Mouse (Mus musculus): ENCODE results near the gene 1520401A03Rik. TPM values are rescaled to one million over a fixed set of nuclear protein-coding genes. Genes with fewer than 3 reads are reported as not detected.
A peak's percentile ranks its signal among the peaks of the same experiment; 100 is the strongest.

1520401A03Rik gene
- polyA plus RNA-seq, 1 experiment from 2014 or later: 0.36 TPM

DNA sequence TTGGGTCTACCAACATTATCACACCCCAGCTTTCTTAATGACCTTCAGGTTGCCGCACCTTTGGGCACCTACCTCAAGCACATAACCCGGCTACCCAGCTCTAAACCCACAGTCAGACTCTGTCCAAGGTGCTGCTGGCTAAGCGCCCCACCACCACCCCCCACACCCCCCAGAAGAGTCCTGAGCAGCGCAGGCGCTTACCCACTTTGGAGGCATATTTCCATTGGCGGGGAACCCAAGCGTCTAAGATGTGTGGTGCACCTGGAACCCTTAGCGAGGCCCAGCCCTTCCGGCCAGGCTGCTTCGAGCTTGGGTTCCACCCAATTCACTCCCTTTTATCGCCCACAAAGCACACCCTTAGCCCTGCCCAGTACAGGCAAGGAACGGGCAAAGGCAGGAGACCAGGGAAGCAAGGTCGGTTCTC lies 18.0 kb upstream of the 1520401A03Rik start, which contains the start of gene Paqr4:
Gene Paqr4 (minus strand): TSS at position 270 of the 424 bp plus-strand sequence.
- peaks cover 20% of the 10 kb centered on the region for H3K36me3 ChIP-seq
- WGBS: 9% methylated on average over 13 of the region's 13 CpGs
- H3K27ac ChIP-seq: peak within 1 kb of the TSS; percentile 78
- no peak for DNase-seq (ENCODE audit: low spot score)
- H3K4me1 ChIP-seq: peaks cover 56% of the 10 kb centered on the region
- peaks cover 100% of the 10 kb centered on the region for H3K27me3 ChIP-seq (ENCODE audit: low read depth, poor library complexity, severe bottlenecking)
- 0 out of 2 replicates have a peak, but pooled peaks cover 3% of the 10 kb centered on the region for H3K9me3 ChIP-seq (replicated peaks)
- peak within 1 kb of the TSS; percentile 71 for H3K4me3 ChIP-seq

DNA sequence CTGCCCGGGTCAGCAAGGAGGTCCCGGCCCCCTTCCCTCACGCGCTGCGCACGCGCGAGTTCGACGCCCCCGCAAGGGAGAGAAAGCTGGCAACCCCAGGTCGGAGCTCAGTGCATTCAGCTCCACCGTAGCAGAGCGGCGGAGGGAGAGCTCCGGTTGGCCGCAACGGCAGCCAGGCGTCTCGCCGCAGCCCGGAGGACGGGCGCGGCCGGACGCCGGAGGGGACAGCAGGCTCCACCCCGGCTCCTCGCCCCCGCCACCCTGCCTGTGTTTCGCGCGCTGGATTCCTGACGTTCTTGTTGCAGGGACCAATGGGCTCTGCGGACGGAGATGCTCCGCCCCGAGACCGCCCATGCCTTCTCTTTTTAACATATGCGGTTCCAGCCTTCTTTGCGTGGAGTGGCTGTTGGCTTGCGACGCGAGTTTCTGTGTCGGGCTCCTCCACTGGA lies 17.6 kb upstream of the 1520401A03Rik start:
- peak; percentile 87 for DNase-seq (ENCODE audit: low spot score)
- under 1% methylated on average over 37 of the region's 46 CpGs for WGBS
- Histone ChIP-seq H3K27ac (peak overlapping the region; percentile 78), H3K9me3 (replicated peaks) (0 out of 2 replicates have a peak, but pooled peaks cover 3% of the 10 kb centered on the region), H3K36me3 (peaks cover 25% of the 10 kb centered on the region), H3K4me3 (peak overlapping the region; percentile 71), H3K4me1 (peaks cover 51% of the 10 kb centered on the region), H3K27me3 (ENCODE audit: low read depth, poor library complexity, severe bottlenecking) (peaks cover 98% of the 10 kb centered on the region)

DNA sequence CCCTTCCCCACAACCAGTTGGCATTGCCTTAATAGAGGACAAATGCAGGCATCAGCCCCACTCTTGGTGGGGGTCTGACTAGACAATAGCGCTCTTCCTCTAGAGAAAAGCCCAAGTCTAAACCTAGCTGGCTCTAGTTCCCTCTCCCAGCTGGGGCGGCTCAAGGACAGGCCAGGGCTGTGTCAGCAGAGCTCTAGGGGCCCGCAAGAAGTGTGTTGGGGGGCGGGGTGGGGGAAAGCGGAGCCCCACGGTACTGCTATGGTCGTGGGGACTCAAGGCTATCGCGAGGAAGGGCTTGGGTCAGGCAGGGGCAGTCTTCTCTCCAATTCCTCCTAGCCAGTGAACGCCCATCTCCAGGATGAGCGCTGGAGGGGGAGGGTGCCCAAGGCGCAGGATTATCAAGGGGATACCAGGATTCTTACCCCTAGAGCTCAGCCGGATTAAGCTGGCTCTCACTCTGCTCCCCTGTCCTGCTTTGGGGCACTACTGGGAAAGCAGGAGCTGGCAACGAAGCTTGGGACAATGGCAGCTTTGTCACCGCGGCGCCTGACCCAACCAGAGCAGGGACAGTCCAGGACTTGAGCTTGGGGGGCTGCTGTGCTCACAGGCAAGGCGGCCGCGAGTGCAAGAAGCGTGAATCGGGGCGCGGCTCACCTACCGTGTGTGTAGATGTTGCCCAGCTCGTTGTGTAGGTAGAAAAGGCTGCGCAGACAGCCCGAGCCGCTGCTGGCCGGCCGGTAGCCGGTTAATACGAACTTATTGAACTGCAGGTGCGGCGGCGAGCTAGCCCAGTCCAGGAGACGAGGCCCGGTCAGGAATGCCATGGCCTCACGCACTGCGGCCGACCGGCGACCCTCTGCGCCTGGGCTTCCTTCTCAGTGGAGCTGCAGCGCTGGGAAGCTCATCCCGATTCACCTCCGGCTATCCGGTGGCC lies 16.9 kb upstream of the 1520401A03Rik start:
- peaks cover 32% of the 10 kb centered on the region for H3K36me3 ChIP-seq
- WGBS: 1% methylated on average over 48 of the region's 48 CpGs
- peaks cover 92% of the 10 kb centered on the region for H3K27me3 ChIP-seq (ENCODE audit: low read depth, poor library complexity, severe bottlenecking)
- H3K27ac ChIP-seq: peak overlapping the region; percentile 78
- H3K4me3 ChIP-seq: peak overlapping the region; percentile 71
- DNase-seq (ENCODE audit: low spot score): no peak
- peaks cover 44% of the 10 kb centered on the region for H3K4me1 ChIP-seq
- 0 out of 2 replicates have a peak, but pooled peaks cover 3% of the 10 kb centered on the region for H3K9me3 ChIP-seq (replicated peaks)

DNA sequence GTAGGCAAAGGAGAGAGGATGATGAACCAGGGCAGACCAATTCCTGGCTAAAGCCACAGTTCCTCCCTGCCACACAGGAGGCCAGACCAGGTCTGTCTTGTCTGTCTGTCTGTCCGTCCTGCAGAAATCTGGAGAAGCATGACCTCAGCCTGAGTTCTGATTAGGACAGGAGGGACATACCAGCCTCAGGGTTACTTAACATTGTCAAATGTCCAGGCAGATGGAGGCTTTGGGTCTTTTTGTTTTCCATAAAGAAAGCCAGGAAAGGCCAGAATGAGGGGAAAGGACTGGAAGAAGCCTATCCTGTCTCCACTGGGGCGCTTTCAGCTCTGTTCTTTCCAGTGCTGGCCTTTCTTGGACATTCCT lies 16.2 kb upstream of the 1520401A03Rik start:
- peak overlapping the region; percentile 71 for H3K4me3 ChIP-seq
- peaks cover 38% of the 10 kb centered on the region for H3K36me3 ChIP-seq
- no peak for DNase-seq (ENCODE audit: low spot score)
- peaks cover 42% of the 10 kb centered on the region for H3K4me1 ChIP-seq
- 45% methylated on average over 2 of the region's 2 CpGs for WGBS
- peaks cover 85% of the 10 kb centered on the region for H3K27me3 ChIP-seq (ENCODE audit: low read depth, poor library complexity, severe bottlenecking)
- no peak overlapping the region for H3K27ac ChIP-seq
- 0 out of 2 replicates have a peak, but pooled peaks cover 3% of the 10 kb centered on the region for H3K9me3 ChIP-seq (replicated peaks)

DNA sequence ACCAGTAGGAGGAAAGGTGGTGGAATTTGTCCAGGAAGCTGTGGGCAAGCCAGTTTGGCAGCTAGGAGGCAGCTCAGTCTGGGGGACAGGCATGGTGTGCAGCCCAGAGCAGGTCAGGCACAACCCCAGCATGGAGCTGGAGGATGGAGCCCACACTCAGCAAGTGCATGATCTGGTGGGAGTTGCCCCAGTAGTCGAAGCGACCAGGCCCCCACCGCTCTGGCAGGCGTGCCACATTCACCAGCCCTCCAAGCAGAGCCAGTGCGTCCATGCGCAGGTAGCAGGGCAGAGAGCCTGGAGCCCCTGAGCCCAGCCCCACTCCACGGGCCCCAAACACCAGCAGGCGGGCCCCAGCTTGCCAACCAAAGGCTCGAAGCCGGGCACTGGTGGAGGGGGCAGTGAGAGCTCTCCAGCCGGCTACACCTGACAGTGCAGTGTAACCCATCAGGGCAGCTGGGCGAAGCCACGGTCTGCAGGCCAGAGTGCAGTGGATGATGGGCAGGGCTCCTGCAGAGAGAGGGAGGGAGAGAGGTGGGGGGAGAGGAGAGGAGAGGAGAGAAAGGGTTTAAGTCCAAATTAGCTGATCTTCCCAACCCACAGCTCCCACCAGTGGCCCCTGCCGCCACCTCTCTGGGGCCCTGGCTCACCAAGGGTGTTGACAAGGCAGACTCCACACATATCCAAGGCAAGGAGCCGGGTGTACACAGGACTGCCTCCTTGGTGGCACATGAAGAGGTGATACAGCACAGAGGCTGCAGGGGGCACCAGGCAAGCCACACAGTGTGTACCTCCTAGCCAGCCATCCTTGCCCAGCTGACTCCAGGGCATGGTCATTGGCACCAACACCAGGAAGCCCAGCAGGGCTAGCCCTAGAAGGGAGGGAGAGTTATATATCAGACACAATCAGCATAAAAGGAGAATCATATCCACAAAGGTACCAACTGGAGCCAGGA lies 15.2 kb upstream of the 1520401A03Rik start:
- H3K36me3 ChIP-seq: peaks cover 49% of the 10 kb centered on the region

DNA sequence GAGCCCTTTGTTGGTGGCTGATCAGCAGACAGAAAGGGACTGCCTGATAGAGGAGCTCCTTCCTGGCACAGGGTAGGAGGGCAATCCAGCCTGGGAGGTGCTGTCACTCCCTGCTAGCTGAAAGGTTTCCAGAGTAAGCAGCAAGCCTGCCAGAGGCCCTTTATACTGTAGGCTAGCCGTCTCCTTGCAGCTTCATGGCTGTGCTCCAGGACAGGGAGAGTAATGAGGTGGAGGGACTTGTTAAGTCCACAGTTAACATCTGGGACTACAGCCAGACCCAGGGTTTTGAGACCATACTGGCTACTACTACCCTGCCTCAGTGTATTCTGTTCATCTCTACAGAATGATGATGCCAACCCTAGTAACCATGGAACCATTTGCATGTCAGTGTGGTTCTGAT lies 11.8 kb upstream of the 1520401A03Rik start:
- H3K27me3 ChIP-seq (ENCODE audit: low read depth, poor library complexity, severe bottlenecking): peaks cover 40% of the 10 kb centered on the region
- H3K36me3 ChIP-seq: peaks cover 53% of the 10 kb centered on the region
- WGBS: 89% methylated on average over 1 of the region's 1 CpGs
- DNase-seq (ENCODE audit: low spot score): no peak
- 0 out of 2 replicates have a peak, but pooled peaks cover 3% of the 10 kb centered on the region for H3K9me3 ChIP-seq (replicated peaks)
- peaks cover 17% of the 10 kb centered on the region for H3K4me1 ChIP-seq
- no peak overlapping the region for H3K4me3 ChIP-seq
- no peak overlapping the region for H3K27ac ChIP-seq

More for the DNA sequence above, 15.2 kb upstream of the 1520401A03Rik start:
- DNase-seq (ENCODE audit: low spot score): peak; percentile 36
- 0 out of 2 replicates have a peak, but pooled peaks cover 3% of the 10 kb centered on the region for H3K9me3 ChIP-seq (replicated peaks)
- H3K27ac ChIP-seq: no peak overlapping the region
- peaks cover 75% of the 10 kb centered on the region for H3K27me3 ChIP-seq (ENCODE audit: low read depth, poor library complexity, severe bottlenecking)
- 60% methylated on average over 15 of the region's 15 CpGs for WGBS
- H3K4me1 ChIP-seq: peaks cover 43% of the 10 kb centered on the region
- no peak overlapping the region for H3K4me3 ChIP-seq

DNA sequence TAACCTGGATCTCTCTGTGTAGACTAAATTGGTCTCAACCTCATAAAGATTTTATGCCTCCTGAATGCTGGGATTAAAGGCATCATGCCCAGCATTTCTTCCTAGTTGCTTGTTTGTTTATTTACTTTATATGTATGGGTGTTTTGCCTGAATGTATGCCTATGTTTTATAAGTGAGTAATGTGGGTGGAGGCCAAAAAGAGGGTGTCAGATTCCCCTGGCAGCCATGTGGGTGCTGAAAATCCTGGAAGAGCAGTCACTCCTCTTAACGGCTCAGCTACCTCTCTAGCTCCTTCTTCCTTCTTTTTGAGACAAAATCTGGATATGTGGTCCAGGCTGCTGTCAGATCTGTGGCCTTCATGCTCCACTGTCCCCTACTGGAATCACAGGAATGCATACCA lies 7.9 kb upstream of the 1520401A03Rik start:
- DNase-seq (ENCODE audit: low spot score): no peak
- WGBS: 70% methylated on average over 1 of the region's 1 CpGs
- 0 out of 2 replicates have a peak, but pooled peaks cover 1% of the 10 kb centered on the region for H3K27me3 ChIP-seq (ENCODE audit: low read depth, poor library complexity, severe bottlenecking)

DNA sequence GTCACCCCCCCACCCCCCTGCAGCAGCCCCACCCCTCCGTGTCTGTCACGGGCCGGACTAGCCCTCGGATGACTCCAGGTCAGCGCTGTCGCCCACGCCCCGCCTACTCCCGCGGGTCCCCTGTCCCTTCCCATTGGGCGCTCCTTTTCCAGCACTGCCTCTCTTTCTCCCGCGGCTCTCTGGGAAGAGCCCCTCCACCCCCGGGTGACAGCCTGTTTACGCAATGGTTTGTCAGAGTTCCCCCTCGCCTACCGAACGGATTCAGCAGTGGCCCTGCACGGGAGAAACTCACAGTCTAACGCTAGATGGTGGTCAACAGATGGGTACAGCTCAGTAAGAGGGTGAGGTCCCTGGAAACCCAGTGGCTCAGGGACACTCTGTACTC lies 4.2 kb upstream of the 1520401A03Rik start:
- Histone ChIP-seq H3K4me1 (peaks cover 16% of the 10 kb centered on the region), H3K9me3 (replicated peaks) (no peaks in the 10 kb centered on the region), H3K36me3 (no peaks in the 10 kb centered on the region), H3K4me3 (peak overlapping the region; percentile 89), H3K27ac (peak overlapping the region; percentile 92), H3K27me3 (ENCODE audit: low read depth, poor library complexity, severe bottlenecking) (no peaks in the 10 kb centered on the region)
- 3% methylated on average over 18 of the region's 20 CpGs for WGBS
- DNase-seq (ENCODE audit: low spot score): peak; percentile 85

More for the DNA sequence above, 7.9 kb upstream of the 1520401A03Rik start:
- no peaks in the 10 kb centered on the region for H3K9me3 ChIP-seq (replicated peaks)
- peaks cover 31% of the 10 kb centered on the region for H3K36me3 ChIP-seq
- peaks cover 17% of the 10 kb centered on the region for H3K4me1 ChIP-seq
- H3K4me3 ChIP-seq: no peak overlapping the region
- H3K27ac ChIP-seq: no peak overlapping the region

DNA sequence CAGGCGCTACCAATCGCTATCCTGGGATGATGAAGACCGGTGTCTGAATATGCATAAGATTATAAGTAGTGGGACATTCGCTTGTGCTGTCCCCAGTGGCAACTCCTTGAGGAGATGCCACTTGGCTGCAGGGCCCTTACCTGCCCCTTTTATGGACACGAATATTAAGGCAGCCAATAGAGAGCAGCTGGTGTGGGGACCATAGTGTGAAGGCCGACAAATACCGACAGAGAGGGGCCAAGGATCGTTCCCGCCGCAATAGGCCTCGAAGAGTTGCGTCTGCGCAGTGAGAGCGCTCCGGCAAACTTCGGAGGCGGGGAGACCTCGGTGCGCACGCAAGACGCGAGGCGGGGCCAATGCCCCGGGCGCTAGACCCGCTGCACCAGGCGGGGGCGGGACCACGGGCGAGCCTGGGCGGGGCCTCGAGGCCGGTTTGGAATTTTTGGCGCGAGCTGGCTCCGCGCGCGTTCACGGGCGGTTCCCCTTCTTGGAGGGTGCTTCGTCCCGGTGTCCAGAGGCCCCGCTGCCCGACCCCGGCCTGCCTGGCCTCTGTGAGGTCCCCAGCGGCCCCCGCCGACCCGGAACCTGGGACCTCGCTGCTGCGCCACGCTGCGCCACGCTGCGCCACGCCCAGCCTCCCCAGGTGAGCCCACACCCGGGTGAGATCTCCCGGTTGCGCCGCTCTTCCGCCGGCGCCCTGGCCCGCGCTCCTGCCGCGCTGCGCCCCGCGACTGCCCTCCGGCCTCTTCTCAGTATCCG lies 3.6 kb upstream of the 1520401A03Rik start, which contains the start of gene Pkmyt1:
Gene Pkmyt1 (plus strand): TSS at position 338 of the 759 bp plus-strand sequence.
- WGBS: 2% methylated on average over 73 of the region's 73 CpGs
- H3K4me1 ChIP-seq: peaks cover 16% of the 10 kb centered on the region
- peak; percentile 97 for DNase-seq (ENCODE audit: low spot score)

DNA sequence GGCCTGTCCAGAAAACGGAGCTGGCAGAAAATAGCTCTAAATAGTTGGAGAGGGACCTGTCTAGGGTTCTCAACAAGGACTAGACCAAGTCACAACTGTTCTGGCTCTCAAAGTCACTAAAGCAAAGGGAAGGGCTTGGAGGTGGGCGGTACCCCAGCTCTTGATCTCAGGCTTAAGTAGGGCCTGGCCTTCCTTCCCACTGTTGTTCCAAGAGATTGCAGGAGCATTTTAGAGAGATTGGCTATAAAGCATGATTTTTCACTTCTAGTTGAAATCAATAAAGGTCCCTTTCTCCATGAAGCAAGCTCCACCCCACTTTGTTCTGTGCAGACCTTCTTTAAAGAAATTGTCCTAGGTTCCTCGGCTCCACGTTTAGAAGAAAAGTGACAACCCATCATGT lies 2.9 kb upstream of the 1520401A03Rik start:
- peaks cover 4% of the 10 kb centered on the region; the same call in 1 of the 2 replicates for H3K27me3 ChIP-seq (ENCODE audit: low read depth, poor library complexity, severe bottlenecking)
- peak overlapping the region; percentile 92 for H3K27ac ChIP-seq
- DNase-seq (ENCODE audit: low spot score): no peak
- WGBS: 76% methylated on average over 4 of the region's 4 CpGs
- no peaks in the 10 kb centered on the region for H3K9me3 ChIP-seq (replicated peaks)
- peak overlapping the region; percentile 89 for H3K4me3 ChIP-seq
- peaks cover 16% of the 10 kb centered on the region for H3K4me1 ChIP-seq
- no peaks in the 10 kb centered on the region for H3K36me3 ChIP-seq

More for the DNA sequence above, 3.6 kb upstream of the 1520401A03Rik start, which contains the start of gene Pkmyt1:
- H3K27me3 ChIP-seq (ENCODE audit: low read depth, poor library complexity, severe bottlenecking): no peaks in the 10 kb centered on the region
- H3K27ac ChIP-seq: peak within 1 kb of the TSS; percentile 92
- H3K9me3 ChIP-seq (replicated peaks): no peaks in the 10 kb centered on the region
- peak within 1 kb of the TSS; percentile 89 for H3K4me3 ChIP-seq
- H3K36me3 ChIP-seq: no peaks in the 10 kb centered on the region

DNA sequence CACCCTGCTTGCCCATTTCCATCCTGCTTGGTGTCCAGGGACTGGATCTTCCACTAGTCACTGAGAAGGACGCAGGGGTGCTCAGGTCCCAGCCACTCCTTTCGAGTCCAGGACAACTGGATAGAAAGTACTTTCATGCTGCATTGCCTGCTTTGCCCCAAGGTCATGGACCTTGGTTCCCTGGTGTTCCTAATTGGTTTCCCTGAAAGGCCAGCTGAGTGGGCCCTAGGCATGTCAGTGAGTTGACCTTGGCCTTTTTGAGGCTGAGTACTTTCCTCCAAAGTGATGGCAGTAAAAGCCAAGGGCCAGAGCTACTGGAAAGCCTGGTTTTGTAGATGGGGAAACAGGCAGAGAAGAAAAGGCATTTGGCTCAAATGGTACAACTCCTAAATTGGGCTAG lies 697 bp downstream of the 1520401A03Rik start:
- 82% methylated on average over 2 of the region's 2 CpGs for WGBS
- Histone ChIP-seq H3K27me3 (ENCODE audit: low read depth, poor library complexity, severe bottlenecking) (peaks cover 7% of the 10 kb centered on the region; the same call in 1 of the 2 replicates), H3K27ac (no peak overlapping the region), H3K36me3 (no peaks in the 10 kb centered on the region), H3K4me3 (no peak overlapping the region), H3K9me3 (replicated peaks) (no peaks in the 10 kb centered on the region), H3K4me1 (peaks cover 9% of the 10 kb centered on the region)
- DNase-seq (ENCODE audit: low spot score): no peak

All from limb, embryonic 10.5 days (tissue).